Mouse (Mus musculus) bone marrow macrophage, adult 2 months (primary cell): ENCODE data around the gene Impdh1.

Source experiments
- CTCF ChIP-seq: IDR thresholded peaks from 2 replicates; pipeline ENCODE4 v1.5.1; 2012; ENCODE audit warnings: low read depth, mild to moderate bottlenecking, low read length, moderate library complexity
- POLR2A ChIP-seq: IDR thresholded peaks from 2 replicates; pipeline ENCODE4 v1.6.1; 2012; ENCODE audit warnings: mild to moderate bottlenecking, low read depth, low read length, borderline replicate concordance

GRCm38 (mm10) chr6:29195846-29196698 lies 20.1 kb downstream of the Impdh1 start:
- TF ChIP-seq POLR2A = no peak
- TF ChIP-seq CTCF = no peak
